Mouse (Mus musculus) yolk sac, embryonic 10.5 days (tissue): ENCODE data around the gene Btbd35f22.
"Not testable (repeated sequence)": the region's sequence is repeated elsewhere in the genome, so short reads cannot be mapped to it uniquely, and the experiment has no call there.

Experiments used
- DNase-seq: peaks from one replicate; pipeline ENCODE4 v3.0.0-alpha.2; 2017; ENCODE audit warnings: low spot score

Btbd35f22 gene

DNA sequence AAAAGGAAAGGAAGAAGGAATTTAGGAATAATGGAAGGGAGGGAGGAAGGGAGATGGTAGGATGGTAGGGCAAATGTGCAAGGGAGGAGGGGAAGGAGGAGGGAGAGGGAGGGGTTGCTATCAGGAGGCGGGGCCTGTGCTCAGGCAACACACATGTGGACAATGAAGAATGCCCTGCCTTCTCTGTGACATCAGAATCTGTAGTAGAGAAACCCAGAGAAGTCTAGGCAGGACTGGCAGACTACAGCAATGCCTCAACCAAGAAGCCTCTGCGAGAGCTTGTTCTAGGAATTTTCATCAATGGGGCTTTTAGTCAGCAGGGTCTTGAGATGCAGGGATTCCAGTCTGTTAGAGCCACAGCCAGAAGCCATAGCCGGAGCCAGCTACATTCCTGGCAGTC, at the start of gene Btbd35f22:
Gene Btbd35f22, plus strand, starts transcription at position 301 of the 400 bp plus-strand sequence.
- not testable (repeated sequence) for DNase-seq
